Comparison of ENCODE assay signal across 15 mouse cellular contexts in genomic region chr14:48654551-48655072, GRCm38 (mm10). TPM values are rescaled to one million over a fixed set of nuclear protein-coding genes. Genes with fewer than 3 reads are reported as not detected.
DNase-seq lines count a peak whose midpoint lies in the region; ATAC-seq lines count a peak whose summit lies in the region.
"Had no signal": no experiment of that assay in that cellular context is flagged by ENCODE, and none has a peak within 500 bp of the region (broad histone marks: within the 10 kb centered on the region; RNA-seq: fewer than 3 reads in every experiment).

No protein-coding gene starts in this region.

- ATAC-seq in embryonic facial prominence, embryonic 15.5 days (ENCODE audit: insufficient number of reproducible peaks, low FRiP score, low TSS enrichment, low read depth) = no peak
- ATAC-seq in midbrain, embryonic 11.5 days (ENCODE audit: low FRiP score) = no peak; the same call in 1 of the 2 replicates
- no peak for ATAC-seq in inflammation-experienced regulatory T-cells, adult 6 months
- ATAC-seq: Patski had no signal

- 0 out of 2 replicates have a peak overlapping the region, but pooled peaks have one; percentile 6 for H3K4me2 ChIP-seq in embryonic facial prominence, embryonic 15.5 days (replicated peaks)
- peak overlapping the region; percentile 100 for H3K4me2 ChIP-seq in midbrain, embryonic 11.5 days
- H3K4me2 ChIP-seq: lung, embryonic 14.5 days had no signal

- peaks cover 92% of the 10 kb centered on the region for H3K27me3 ChIP-seq in heart, embryonic 10.5 days (ENCODE audit: insufficient read depth, poor library complexity, severe bottlenecking)
- H3K27me3 ChIP-seq in embryonic facial prominence, embryonic 15.5 days = peaks cover 95% of the 10 kb centered on the region
- H3K27me3 ChIP-seq in midbrain, embryonic 11.5 days (ENCODE audit: control insufficient read depth, insufficient read depth, low read length) = peaks cover 4% of the 10 kb centered on the region; the same call in 1 of the 2 replicates

- H3K4me1 ChIP-seq in heart, embryonic 10.5 days = peaks cover 20% of the 10 kb centered on the region
- H3K4me1 ChIP-seq in embryonic facial prominence, embryonic 15.5 days = peaks cover 6% of the 10 kb centered on the region; the same call in 1 of the 2 replicates
- peaks cover 65% of the 10 kb centered on the region for H3K4me1 ChIP-seq in midbrain, embryonic 11.5 days (ENCODE audit: control insufficient read depth, insufficient read depth, low read length)

- H3K9ac ChIP-seq in embryonic facial prominence, embryonic 15.5 days = no peak overlapping the region
- peak overlapping the region; percentile 63 for H3K9ac ChIP-seq in midbrain, embryonic 11.5 days (ENCODE audit: low read length)
- H3K9ac ChIP-seq: lung, embryonic 14.5 days had no signal

- DNase-seq in heart, embryonic 10.5 days (ENCODE audit: low spot score) = peak; percentile 68
- no peak for DNase-seq in heart, postnatal 10 days
- peak; percentile 93 for DNase-seq in ES-CJ7 (ENCODE audit: low read depth, low spot score)
- no peak for DNase-seq in midbrain, embryonic 11.5 days (ENCODE audit: low spot score, missing footprints)
- DNase-seq in adrenal gland, postnatal 10 days = no peak
- DNase-seq in adrenal gland, postnatal 25 days = no peak
- DNase-seq: adrenal gland, postnatal 14 days; B cell, adult 2 months; cerebellum, adult 8-10 months; gastrocnemius, postnatal 10 days; kidney, postnatal 36 days had no signal

- WGBS in heart, embryonic 10.5 days = 4% methylated on average over 20 of the region's 20 CpGs
- 7% methylated on average over 20 of the region's 20 CpGs for WGBS in embryonic facial prominence, embryonic 15.5 days
- WGBS in midbrain, embryonic 11.5 days = 4% methylated on average over 20 of the region's 20 CpGs

- intact Hi-C loops in heart, postnatal 10 days (cut with DNase I) = no loop called here

- H3K36me3 ChIP-seq in heart, embryonic 10.5 days = no peaks in the 10 kb centered on the region
- H3K36me3 ChIP-seq in embryonic facial prominence, embryonic 15.5 days = no peaks in the 10 kb centered on the region
- peaks cover 5% of the 10 kb centered on the region; the same call in 1 of the 2 replicates for H3K36me3 ChIP-seq in midbrain, embryonic 11.5 days (ENCODE audit: control insufficient read depth, insufficient read depth, low read length)

- H3K27ac ChIP-seq in heart, embryonic 10.5 days = no peak overlapping the region
- H3K27ac ChIP-seq in embryonic facial prominence, embryonic 15.5 days (replicated peaks) = no peak overlapping the region
- peak overlapping the region; percentile 77 for H3K27ac ChIP-seq in midbrain, embryonic 11.5 days (ENCODE audit: low read depth, low read length)

- peak overlapping the region; percentile 45 for H3K4me3 ChIP-seq in heart, embryonic 10.5 days
- 0 out of 2 replicates have a peak overlapping the region, but pooled peaks have one; percentile 4 for H3K4me3 ChIP-seq in embryonic facial prominence, embryonic 15.5 days (replicated peaks)
- no peak overlapping the region; the same call in 1 of the 2 replicates for H3K4me3 ChIP-seq in midbrain, embryonic 11.5 days (ENCODE audit: low read depth, low read length)

- H3K9me3 ChIP-seq in heart, embryonic 10.5 days = no peaks in the 10 kb centered on the region
- no peaks in the 10 kb centered on the region for H3K9me3 ChIP-seq in embryonic facial prominence, embryonic 15.5 days (replicated peaks)
- H3K9me3 ChIP-seq in midbrain, embryonic 11.5 days (ENCODE audit: control insufficient read depth, low read length) = no peaks in the 10 kb centered on the region

RNA-seq across cellular contexts. Expression of gene Otx2, which starts 19.0 kb away (rescaled TPM):
- 0.20 and 0.57 TPM in 2 replicates for polyA plus RNA-seq in heart, embryonic 10.5 days (2016; fragmentation: Nextera tagmentation; extraction: Ambion mirVana)
- total RNA-seq in heart, postnatal 10 days (2021) = not detected
- polyA plus RNA-seq in embryonic facial prominence, embryonic 15.5 days (2015; fragmentation: Nextera tagmentation; extraction: Ambion mirVana) = 7.4 and 9.7 TPM in 2 replicates
- 229 and 230 TPM in 2 replicates for polyA plus RNA-seq in midbrain, embryonic 11.5 days (2014; fragmentation: Nextera tagmentation; extraction: Ambion mirVana)
- total RNA-seq in adrenal gland, postnatal 10 days (2021) = not detected
- not detected for polyA plus RNA-seq in inflammation-experienced regulatory T-cells, adult 6 months (2017; shearing (Covaris generic))
- total RNA-seq in adrenal gland, postnatal 25 days (2021) = not detected in 2 replicates
- total RNA-seq: adrenal gland, postnatal 14 days; gastrocnemius, postnatal 10 days had no signal
- polyA plus RNA-seq: lung, embryonic 14.5 days; Patski had no signal

Comparison
In these comparisons a context has a peak if more than half of its experiments do, and no peak if none do; other contexts are left out.
1. DNase-seq: peak in heart, embryonic 10.5 days (single experiment) and ES-CJ7 (single experiment); none in heart, postnatal 10 days (0 of 2), midbrain, embryonic 11.5 days (single experiment), adrenal gland, postnatal 10 days (single experiment) and adrenal gland, postnatal 25 days (single experiment).
2. RNA of gene Otx2, which starts 19.0 kb away (polyA plus RNA-seq): 229 to 230 TPM in midbrain, embryonic 11.5 days; 7.4 to 9.7 TPM in embryonic facial prominence, embryonic 15.5 days, 0.20 to 0.57 TPM in heart, embryonic 10.5 days and not detected in inflammation-experienced regulatory T-cells, adult 6 months; every median in the first group is over 10 times any median in the second.